Mouse (Mus musculus): ENCODE results near the gene Gm21887. TPM values are rescaled to one million over a fixed set of nuclear protein-coding genes. Genes with fewer than 3 reads are reported as not detected.
"Not testable (repeated sequence)": the region's sequence is repeated elsewhere in the genome, so short reads cannot be mapped to it uniquely, and the experiment has no call there.

Gene Gm21887
- total RNA-seq, 2 experiments from 2014 or later: 358 to 418 TPM

- peak; percentile 71 to 89 for DNase-seq (ENCODE audit: low spot score in 2 of 2)
Observed at GRCm38 (mm10) chrX:170010581-170011528, 1.4 kb downstream of the Gm21887 start.

GRCm38 (mm10) chrX:170011529-170011879 is 2.0 kb downstream of the Gm21887 start:
- not testable (repeated sequence) for DNase-seq (ENCODE audit: low spot score in 2 of 2)

GRCm38 (mm10) chrX:170013421-170013820 is 4.0 kb downstream of the Gm21887 start:
- DNase-seq (ENCODE audit: low spot score in 2 of 2): not testable (repeated sequence)

GRCm38 (mm10) chrX:170014038-170014437 is 4.6 kb downstream of the Gm21887 start:
- not testable (repeated sequence) for DNase-seq (ENCODE audit: low spot score in 2 of 2)

GRCm38 (mm10) chrX:170015883-170016282 is 6.4 kb downstream of the Gm21887 start:
- not testable (repeated sequence) for DNase-seq (ENCODE audit: low spot score in 2 of 2)

- peak; percentile 70 to 89 for DNase-seq (ENCODE audit: low spot score in 2 of 2)
Observed at GRCm38 (mm10) chrX:170017333-170018245, 8.1 kb downstream of the Gm21887 start.

GRCm38 (mm10) chrX:170018571-170019218 is 9.2 kb downstream of the Gm21887 start:
- peak; percentile 63 to 77 for DNase-seq (ENCODE audit: low spot score in 2 of 2)

- DNase-seq (ENCODE audit: low spot score in 2 of 2): not testable (repeated sequence)
Observed at GRCm38 (mm10) chrX:170019219-170019953, 9.9 kb downstream of the Gm21887 start.

GRCm38 (mm10) chrX:170019954-170020689 is 10.7 kb downstream of the Gm21887 start:
- peak; percentile 99 to 100 for DNase-seq (ENCODE audit: low spot score in 2 of 2)

GRCm38 (mm10) chrX:170020690-170021050 is 11.2 kb downstream of the Gm21887 start:
- DNase-seq (ENCODE audit: low spot score in 2 of 2): peak in 1 of 2 experiments; percentile 98

GRCm38 (mm10) chrX:170021205-170021604 is 11.7 kb downstream of the Gm21887 start:
- DNase-seq (ENCODE audit: low spot score in 2 of 2): peak in 1 of 2 experiments; percentile 64

- peak in 1 of 2 experiments; percentile 88 for DNase-seq (ENCODE audit: low spot score in 2 of 2)
Observed at GRCm38 (mm10) chrX:170021750-170022461, 12.4 kb downstream of the Gm21887 start.

Other genes starting within 250 kb of the Gm21887 start
- gene 4933400A11Rik, start 230.0 kb upstream of the Gm21887 start, total RNA-seq (2021): not detected